Mouse (Mus musculus) heart, embryonic 16.5 days (tissue): ENCODE results near the gene Card9. TPM values are rescaled to one million over a fixed set of nuclear protein-coding genes. Genes with fewer than 3 reads are reported as not detected.

Source experiments
- ATAC-seq: fragments of 200-750 bp; cut with Nextera tagmentation; replicated peaks from 2 replicates; pipeline ENCODE4 v1.8.0; 2017; ENCODE audit warnings: moderate number of reproducible peaks; ENCODE audit not compliant: insufficient read depth, low FRiP score; ENCODE audit errors: extremely low read depth
- H3K27ac ChIP-seq: fragments of 300-500 bp; sonication (generic); 2 replicates; pipeline ENCODE4 v1.5.1; 2014; ENCODE audit warnings: mild to moderate bottlenecking, low read length, control low read depth, moderate library complexity
- H3K27me3 ChIP-seq: fragments of 300-500 bp; sonication (generic); 2 replicates; pipeline ENCODE4 v1.6.1; 2014; ENCODE audit warnings: low read length, mixed read lengths; ENCODE audit not compliant: control insufficient read depth, insufficient read depth
- H3K36me3 ChIP-seq: fragments of 300-500 bp; sonication (generic); 2 replicates; pipeline ENCODE4 v1.6.1; 2014; ENCODE audit not compliant: control insufficient read depth, insufficient read depth
- H3K4me1 ChIP-seq: fragments of 300-500 bp; sonication (generic); 2 replicates; pipeline ENCODE4 v1.6.1; 2014; ENCODE audit warnings: low read length, mixed read lengths; ENCODE audit not compliant: control insufficient read depth, insufficient read depth
- H3K4me2 ChIP-seq: fragments of 300-500 bp; sonication (generic); 2 replicates; pipeline ENCODE4 v1.6.1; 2014; ENCODE audit warnings: low read depth, mild to moderate bottlenecking, control low read depth, low read length
- H3K4me3 ChIP-seq: fragments of 300-500 bp; sonication (generic); 2 replicates; pipeline ENCODE4 v1.5.1; 2014; ENCODE audit warnings: mild to moderate bottlenecking, control low read depth, low read length
- H3K9ac ChIP-seq: fragments of 300-500 bp; sonication (generic); 2 replicates; pipeline ENCODE4 v1.6.1; 2014; ENCODE audit warnings: low read length, control low read depth
- H3K9me3 ChIP-seq: fragments of 300-500 bp; sonication (generic); replicated peaks from 2 replicates; pipeline ENCODE4 v1.6.1; 2016; ENCODE audit warnings: low read length; ENCODE audit not compliant: control insufficient read depth
- WGBS: fragments of 180-500 bp; shearing (Covaris S2); extraction: QIAGEN DNeasy Blood & Tissue Kit; methylation state at CpG from one replicate; pipeline ENCODE4 v1.1.7; 2014; 5-methylcytosine and 5-hydroxymethylcytosine counted together
- polyA plus RNA-seq: library from polyadenylated mRNA; unstranded; fragments of >200 nt; fragmentation: Nextera tagmentation; extraction: Ambion mirVana; gene quantifications from 2 replicates; pipeline ENCODE4 v1.2.1, GENCODE M21; 2015

Card9 gene
- polyA plus RNA-seq, 1 experiment from 2014 or later: 1.2 TPM

GRCm38 (mm10) chr2:26368572-26368971, 7.9 kb upstream of the Card9 start:
- Histone ChIP-seq H3K4me3 (no peak overlapping the region), H3K4me2 (no peak overlapping the region), H3K27me3 (no peaks in the 10 kb centered on the region), H3K36me3 (peaks cover 65% of the 10 kb centered on the region), H3K9ac (no peak overlapping the region), H3K9me3 (no peaks in the 10 kb centered on the region), H3K4me1 (peaks cover 13% of the 10 kb centered on the region), H3K27ac (no peak overlapping the region)
- 60% methylated on average over 1 of the region's 1 CpGs for WGBS
- no peak for ATAC-seq

GRCm38 (mm10) chr2:26367911-26368310, 7.2 kb upstream of the Card9 start:
- Histone ChIP-seq H3K36me3 (peaks cover 58% of the 10 kb centered on the region), H3K4me2 (no peak overlapping the region), H3K27me3 (no peaks in the 10 kb centered on the region), H3K9ac (no peak overlapping the region), H3K4me1 (peaks cover 13% of the 10 kb centered on the region), H3K27ac (no peak overlapping the region), H3K4me3 (no peak overlapping the region), H3K9me3 (no peaks in the 10 kb centered on the region)
- no peak for ATAC-seq
- WGBS: 88% methylated on average over 6 of the region's 6 CpGs

GRCm38 (mm10) chr2:26364738-26365465, 4.2 kb upstream of the Card9 start:
- 42% methylated on average over 10 of the region's 10 CpGs for WGBS
- Histone ChIP-seq H3K27ac (peak overlapping the region; percentile 58), H3K9me3 (no peaks in the 10 kb centered on the region), H3K27me3 (no peaks in the 10 kb centered on the region), H3K36me3 (peaks cover 33% of the 10 kb centered on the region), H3K4me1 (peaks cover 14% of the 10 kb centered on the region), H3K4me2 (no peak overlapping the region), H3K4me3 (no peak overlapping the region), H3K9ac (0 out of 2 replicates have a peak overlapping the region, but pooled peaks have one; percentile 24)
- ATAC-seq: peak; percentile 60; the same call in 1 of the 2 replicates

DNA sequence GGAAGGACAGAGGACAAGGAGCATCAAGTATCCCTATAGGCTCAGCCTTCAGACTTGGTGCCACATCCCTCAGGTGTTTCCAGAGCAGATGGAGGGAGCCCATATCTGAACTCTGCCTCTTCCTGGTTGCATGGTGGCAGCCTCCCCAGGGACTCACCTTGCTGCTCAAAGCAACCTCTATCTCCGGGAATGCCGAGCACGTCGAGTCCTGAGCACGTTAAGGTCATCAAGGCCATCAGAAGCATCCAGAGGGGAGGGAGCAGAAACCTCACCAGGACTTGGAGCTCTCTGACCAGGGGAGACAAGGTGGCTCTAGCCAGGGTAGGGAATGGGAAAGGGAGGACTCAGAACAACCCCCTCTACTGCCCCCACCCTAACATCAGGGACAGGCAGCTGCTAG, 2.8 kb upstream of the Card9 start:
- H3K9ac ChIP-seq: no peak overlapping the region
- peaks cover 21% of the 10 kb centered on the region for H3K36me3 ChIP-seq
- no peaks in the 10 kb centered on the region for H3K27me3 ChIP-seq
- no peaks in the 10 kb centered on the region for H3K9me3 ChIP-seq
- no peak overlapping the region for H3K27ac ChIP-seq
- peaks cover 16% of the 10 kb centered on the region for H3K4me1 ChIP-seq
- 66% methylated on average over 5 of the region's 5 CpGs for WGBS
- H3K4me2 ChIP-seq: no peak overlapping the region
- H3K4me3 ChIP-seq: no peak overlapping the region
- no peak for ATAC-seq

DNA sequence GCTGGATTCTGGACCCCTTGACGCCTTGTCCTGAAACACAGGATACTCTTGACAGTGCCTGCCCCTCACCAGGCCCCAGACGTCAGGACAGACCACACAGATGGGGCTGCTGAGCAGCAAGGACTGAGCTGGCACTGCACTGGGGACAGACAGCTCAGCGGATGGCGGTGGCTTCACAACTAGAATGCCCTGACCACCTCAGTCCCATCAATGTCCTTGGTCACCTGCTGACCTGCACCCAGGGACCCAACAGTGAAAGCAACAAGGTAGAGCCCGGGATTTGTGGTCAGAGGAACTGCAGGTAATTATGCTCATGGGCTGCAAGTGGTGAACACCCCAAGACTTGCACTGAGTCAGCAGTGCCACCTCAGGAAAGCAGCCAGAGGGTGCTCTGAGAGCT, 2.3 kb upstream of the Card9 start:
- 83% methylated on average over 5 of the region's 5 CpGs for WGBS
- H3K36me3 ChIP-seq: peaks cover 18% of the 10 kb centered on the region

DNA sequence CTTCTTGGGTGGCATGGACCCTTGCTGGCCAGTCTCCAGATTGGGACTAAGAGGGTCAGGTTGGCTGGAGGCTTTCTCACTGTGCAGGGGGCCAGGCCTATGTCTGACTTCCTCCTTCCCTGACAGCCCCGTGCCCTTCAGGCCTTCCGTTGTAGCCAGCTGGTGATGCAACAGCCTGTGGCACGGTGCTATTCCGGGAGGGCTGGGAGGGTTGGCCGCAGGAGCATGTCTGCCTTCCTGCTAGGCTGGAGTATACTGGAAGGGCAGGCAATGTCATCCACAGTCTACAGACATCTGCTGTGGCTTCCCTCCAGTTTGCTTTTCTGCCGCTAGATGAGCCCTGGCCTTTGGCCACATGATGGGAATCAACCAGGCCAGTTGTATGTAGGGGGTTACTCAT, 735 bp downstream of the Card9 start:
- peak; percentile 25; the same call in 1 of the 2 replicates for ATAC-seq
- H3K4me3 ChIP-seq: no peak overlapping the region
- H3K27ac ChIP-seq: 0 out of 2 replicates have a peak overlapping the region, but pooled peaks have one; percentile 4
- WGBS: 54% methylated on average over 6 of the region's 6 CpGs
- H3K27me3 ChIP-seq: no peaks in the 10 kb centered on the region
- no peaks in the 10 kb centered on the region for H3K9me3 ChIP-seq
- H3K9ac ChIP-seq: no peak overlapping the region
- peaks cover 10% of the 10 kb centered on the region for H3K4me1 ChIP-seq
- H3K4me2 ChIP-seq: no peak overlapping the region
- no peaks in the 10 kb centered on the region for H3K36me3 ChIP-seq

More for the DNA sequence above, 2.3 kb upstream of the Card9 start:
- Histone ChIP-seq H3K27ac (no peak overlapping the region), H3K4me3 (no peak overlapping the region), H3K9me3 (no peaks in the 10 kb centered on the region), H3K4me2 (no peak overlapping the region), H3K27me3 (no peaks in the 10 kb centered on the region), H3K9ac (no peak overlapping the region), H3K4me1 (peaks cover 16% of the 10 kb centered on the region)
- ATAC-seq: no peak

DNA sequence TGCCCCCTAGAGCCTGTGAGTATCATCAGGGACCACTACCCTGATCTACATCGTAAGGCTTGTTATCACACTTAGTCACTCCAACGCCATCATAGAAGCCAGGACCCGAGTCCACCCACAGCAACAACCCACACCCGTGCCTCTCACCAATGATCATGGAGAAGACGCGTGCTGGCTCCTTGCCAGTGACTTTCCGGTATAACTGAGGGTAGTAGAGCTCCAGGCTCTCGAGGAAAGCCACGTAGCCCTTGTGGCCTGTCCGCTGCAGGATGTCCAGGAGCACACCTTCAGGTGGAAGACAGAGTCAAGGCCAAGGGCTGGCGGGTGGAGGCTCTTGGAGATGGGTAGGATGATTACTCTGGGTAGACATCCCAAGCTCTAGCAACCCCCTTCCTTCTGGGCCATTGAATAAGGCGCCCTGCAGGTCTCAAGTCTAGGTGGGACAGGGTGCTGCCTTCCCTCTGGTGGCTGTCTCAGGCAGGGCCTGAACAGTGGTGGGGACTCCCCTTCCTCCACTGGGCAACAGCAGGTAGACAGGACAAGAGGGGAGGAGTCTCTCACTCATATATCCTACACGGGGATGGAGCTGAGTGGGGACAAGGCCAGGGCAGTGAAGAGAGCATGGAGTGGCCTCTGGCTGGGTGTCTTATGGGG, 1.9 kb downstream of the Card9 start:
- no peaks in the 10 kb centered on the region for H3K36me3 ChIP-seq
- no peak overlapping the region for H3K4me3 ChIP-seq
- H3K27ac ChIP-seq: no peak overlapping the region
- H3K9ac ChIP-seq: no peak overlapping the region
- no peaks in the 10 kb centered on the region for H3K9me3 ChIP-seq
- no peak for ATAC-seq
- no peak overlapping the region for H3K4me2 ChIP-seq
- H3K4me1 ChIP-seq: peaks cover 3% of the 10 kb centered on the region; the same call in 1 of the 2 replicates
- whole genome bisulfite sequencing: 84% methylated on average over 13 of the region's 13 CpGs
- no peaks in the 10 kb centered on the region for H3K27me3 ChIP-seq

DNA sequence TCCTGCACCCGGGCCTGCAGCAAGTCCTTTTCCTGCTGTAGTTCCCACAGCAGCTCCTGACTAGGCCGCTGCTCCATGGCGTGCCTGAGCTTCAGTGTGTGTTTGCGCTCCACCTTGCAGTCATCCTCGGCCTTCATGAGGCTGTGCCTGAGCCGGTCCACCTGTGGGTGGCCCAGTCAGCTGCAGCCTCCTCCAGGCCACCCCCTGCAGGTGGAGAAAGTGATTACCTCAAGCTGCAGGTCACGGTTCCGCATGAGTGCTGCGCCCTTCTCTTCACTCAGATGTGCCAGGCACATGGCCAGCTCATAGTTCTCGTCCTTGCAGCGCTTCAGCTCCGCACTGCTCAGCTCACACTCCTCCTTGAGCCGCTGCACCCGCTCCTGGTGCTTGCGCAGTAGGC, 3.2 kb downstream of the Card9 start:
- Histone ChIP-seq H3K4me3 (no peak overlapping the region), H3K9me3 (no peaks in the 10 kb centered on the region), H3K36me3 (no peaks in the 10 kb centered on the region), H3K27ac (no peak overlapping the region), H3K27me3 (no peaks in the 10 kb centered on the region), H3K4me1 (peaks cover 7% of the 10 kb centered on the region), H3K4me2 (no peak overlapping the region), H3K9ac (no peak overlapping the region)
- ATAC-seq: no peak
- 56% methylated on average over 15 of the region's 15 CpGs for WGBS

- H3K4me1 ChIP-seq: peaks cover 9% of the 10 kb centered on the region
- H3K4me3 ChIP-seq: no peak overlapping the region
- H3K27ac ChIP-seq: no peak overlapping the region
- no peak overlapping the region for H3K4me2 ChIP-seq
- no peak overlapping the region for H3K9ac ChIP-seq
- H3K36me3 ChIP-seq: no peaks in the 10 kb centered on the region
- H3K9me3 ChIP-seq: no peaks in the 10 kb centered on the region
- no peaks in the 10 kb centered on the region for H3K27me3 ChIP-seq
- ATAC-seq: no peak
- 70% methylated on average over 7 of the region's 7 CpGs for WGBS
These were observed 4.0 kb downstream of the Card9 start for GRCm38 (mm10) chr2:26356678-26357077.
